Mouse (Mus musculus): ENCODE data around the gene Mefv. TPM values are rescaled to one million over a fixed set of nuclear protein-coding genes. Genes with fewer than 3 reads are reported as not detected.

The Mefv gene
- total and polyA plus RNA-seq, 3 experiments, result not detected

GRCm38 (mm10) chr16:3743503-3744185 is 25.7 kb upstream of the Mefv start, which contains the start of gene Zfp263 (continued):
- TF ChIP-seq MYB (IDR thresholded peaks at IDR 0.05; ENCODE audit: low read depth, low read length) (peak; percentile 87), ZC3H11A (IDR thresholded peaks at IDR 0.05; ENCODE audit: low read depth, low read length) (0 out of 2 replicates have a peak, but pooled peaks have one; percentile 13), POLR2AphosphoS2 (IDR thresholded peaks at IDR 0.05; ENCODE audit: low read length) (peak; percentile 54; the same call in 1 of the 2 replicates), SMC3 (IDR thresholded peaks at IDR 0.05; ENCODE audit: low read depth, low read length) (no peak)

GRCm38 (mm10) chr16:3742466-3742865 is 24.6 kb upstream of the Mefv start:
- H3K4me1 ChIP-seq (ENCODE audit: control insufficient read depth in 1 of 2, insufficient read depth in 2 of 2, low read length in 2 of 2), result peaks cover 0 to 12% of the 10 kb centered on the region in 2 experiments; a peak in 2 of 4 replicates
- H3K9ac ChIP-seq (ENCODE audit: control insufficient read depth, low read depth, low read length, poor library complexity, severe bottlenecking), result no peak overlapping the region
- TF ChIP-seq BHLHE40 (IDR thresholded peaks at IDR 0.05; ENCODE audit: borderline replicate concordance, low read depth, low read length) (no peak), GATA1 (IDR thresholded peaks at IDR 0.05; ENCODE audit: low read depth, low read length) (no peak), TAL1 (IDR thresholded peaks at IDR 0.05; ENCODE audit: low read length) (no peak), UBTF (IDR thresholded peaks at IDR 0.05; ENCODE audit: borderline replicate concordance, insufficient read depth, low read depth, low read length) (no peak), USF2 (IDR thresholded peaks at IDR 0.05; ENCODE audit: borderline replicate concordance in 1 of 2, insufficient read depth in 1 of 2, low read depth in 1 of 2, low read length in 2 of 2) (no peak), NRF1 (IDR thresholded peaks at IDR 0.05; ENCODE audit: insufficient read depth, low read depth, low read length, poor library complexity, severe bottlenecking) (no peak), E2F4 (IDR thresholded peaks at IDR 0.05; ENCODE audit: borderline replicate concordance, low read depth, low read length) (no peak), TCF12 (IDR thresholded peaks at IDR 0.05; ENCODE audit: low read depth, low read length) (no peak), ZNF384 (IDR thresholded peaks at IDR 0.05; ENCODE audit: low read depth, low read length) (no peak), JUND (IDR thresholded peaks at IDR 0.05; ENCODE audit: low read depth, low read length) (no peak), HCFC1 (IDR thresholded peaks at IDR 0.05; ENCODE audit: low read depth, low read length) (no peak), MYC (IDR thresholded peaks at IDR 0.05; ENCODE audit: low read depth, low read length) (no peak), CTCF (IDR thresholded peaks at IDR 0.05 in 2 of 3, conservative IDR thresholded peaks at IDR 0.05 in 1 of 3; ENCODE audit: control insufficient read depth in 1 of 3, insufficient read depth in 1 of 3, low read depth in 2 of 3, low read length in 3 of 3, poor library complexity in 1 of 3, severe bottlenecking in 1 of 3) (no peak), SIN3A (IDR thresholded peaks at IDR 0.05; ENCODE audit: low read length) (no peak), KAT2A (conservative IDR thresholded peaks at IDR 0.05; ENCODE audit: low read depth, low read length) (no peak), MAZ (IDR thresholded peaks at IDR 0.05; ENCODE audit: low read depth, low read length) (no peak), TBP (IDR thresholded peaks at IDR 0.05; ENCODE audit: low read depth, low read length) (no peak), MXI1 (IDR thresholded peaks at IDR 0.05; ENCODE audit: low read depth, low read length) (no peak), GABPA (IDR thresholded peaks at IDR 0.05; ENCODE audit: low read depth, low read length) (no peak), ELF1 (IDR thresholded peaks at IDR 0.05; ENCODE audit: low read depth, low read length) (no peak)
- no peak overlapping the region for H3K27ac ChIP-seq (ENCODE audit: control insufficient read depth, low read depth, low read length)
- H3K9me3 ChIP-seq (replicated peaks; ENCODE audit: insufficient read depth, low read length), result no peaks in the 10 kb centered on the region
- H3K79me2 ChIP-seq (ENCODE audit: control insufficient read depth, insufficient read depth, low read length, poor library complexity), result peaks cover 27% of the 10 kb centered on the region
- no peak overlapping the region for H3K4me3 ChIP-seq (ENCODE audit: control insufficient read depth in 1 of 2, insufficient read depth in 1 of 2, low read depth in 2 of 2, low read length in 2 of 2)
- DNase-seq (ENCODE audit: low read depth, low spot score), result no peak
- peaks cover 0 to 3% of the 10 kb centered on the region in 2 experiments; a peak in 1 of 4 replicates for H3K27me3 ChIP-seq (ENCODE audit: control insufficient read depth in 1 of 2, insufficient read depth in 2 of 2, low read length in 2 of 2)
- H3K36me3 ChIP-seq (ENCODE audit: control insufficient read depth in 1 of 2, insufficient read depth in 2 of 2, low read length in 2 of 2), result peaks cover 10 to 22% of the 10 kb centered on the region in 2 experiments
